Mouse (Mus musculus) embryonic fibroblast, embryonic 13.5 days (primary cell): ENCODE measurements around the gene Cyp2j9.

Source experiments
- CTCF ChIP-seq: IDR thresholded peaks from 2 replicates; pipeline ENCODE4 v1.5.1; 2011; ENCODE audit warnings: mild to moderate bottlenecking, control low read depth, low read length, moderate library complexity, borderline replicate concordance; ENCODE audit not compliant: insufficient read depth
- POLR2A ChIP-seq: IDR thresholded peaks from 2 replicates; pipeline ENCODE4 v1.6.1; 2011; ENCODE audit warnings: low read depth, mild to moderate bottlenecking, control low read depth, low read length, moderate library complexity

GRCm38 (mm10) chr4:96551619-96552018 is 39.8 kb downstream of the Cyp2j9 start:
- TF ChIP-seq CTCF: no peak
- TF ChIP-seq POLR2A: no peak
